Mouse (Mus musculus) brain, adult 2 months (tissue): ENCODE measurements at regions not wholly inside any gene's neighbourhood (a gene's known extent, or its start where the extent isn't known, plus 50 kb on each side); places are given as distances from the start of the nearest gene placed in this dataset.

Experiments
- DNase-seq: peaks from one replicate; pipeline ENCODE4 v3.0.0; 2011; ENCODE audit warnings: low read depth, low spot score

DNA sequence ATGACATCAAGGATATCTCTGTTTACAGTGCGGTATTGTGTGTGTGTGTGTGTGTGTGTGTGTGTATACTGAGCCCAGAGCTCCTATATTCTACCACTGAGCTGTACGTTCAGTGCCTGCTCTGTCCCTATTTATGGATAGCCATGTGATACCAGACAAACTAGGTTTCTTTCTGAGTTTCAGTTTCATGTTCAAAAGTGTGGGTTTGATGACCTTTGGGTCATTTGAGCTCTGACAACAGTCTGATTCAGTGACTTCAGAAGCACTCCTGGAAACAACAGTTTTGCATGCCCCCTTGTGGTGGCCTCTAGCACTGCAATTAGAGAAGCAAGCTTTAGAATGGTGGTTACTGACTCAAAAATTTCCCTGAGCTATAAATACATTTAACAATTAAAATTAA, 50.9 kb upstream of the Tent2 start:
- peak; percentile 84 for DNase-seq

DNA sequence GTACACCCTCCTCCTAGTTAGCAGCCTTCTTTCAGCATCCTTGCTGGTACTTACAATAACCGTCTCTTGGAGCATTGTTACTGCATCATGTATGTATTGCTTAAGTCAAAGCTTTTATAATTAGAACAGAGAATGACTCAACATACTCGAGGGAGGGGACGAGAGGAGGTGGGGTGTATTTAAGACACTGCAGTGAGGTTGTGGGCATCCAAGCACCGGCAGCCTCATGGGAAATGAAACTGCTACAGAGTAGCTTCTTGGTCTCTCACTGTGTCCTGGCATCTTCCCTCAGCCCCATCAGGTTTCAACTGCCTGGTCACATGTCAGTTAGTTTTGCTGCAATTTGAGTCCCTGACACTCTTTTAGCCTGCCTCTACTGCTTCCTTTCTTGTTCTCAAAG, 50.7 kb upstream of the Homer1 start:
- DNase-seq: peak; percentile 83
